Mouse (Mus musculus) myocyte (in vitro differentiated cells): Measurements from ENCODE around the gene Tfap2c.

ENCODE experiments used
- CEBPB ChIP-seq: IDR thresholded peaks from 2 replicates; pipeline ENCODE4 v1.6.1; 2011; ENCODE audit warnings: mild to moderate bottlenecking, moderate library complexity; ENCODE audit not compliant: poor library complexity, insufficient read depth, severe bottlenecking
- E2F4 ChIP-seq: IDR thresholded peaks from one replicate; pipeline ENCODE4 v1.6.1; 2011; ENCODE audit warnings: mild to moderate bottlenecking, control low read depth, moderate library complexity; ENCODE audit not compliant: insufficient read depth
- MAX ChIP-seq: IDR thresholded peaks from one replicate; pipeline ENCODE4 v1.6.1; 2011; ENCODE audit warnings: low read depth, mild to moderate bottlenecking, control low read depth
- MYOD1 ChIP-seq, 3 experiments: IDR thresholded peaks; one replicate each; pipeline ENCODE4 v1.6.1; 2011; ENCODE audit warnings: control low read depth in 2 of 3, low read depth in 2 of 3, mild to moderate bottlenecking in 2 of 3, moderate library complexity in 1 of 3; ENCODE audit not compliant: insufficient read length in 2 of 3, control insufficient read depth in 1 of 3
- MYOG ChIP-seq, 3 experiments: IDR thresholded peaks; one replicate each; pipeline ENCODE4 v1.6.1; 2011; ENCODE audit warnings: control low read depth in 2 of 3, low read depth in 2 of 3, mild to moderate bottlenecking in 2 of 3; ENCODE audit not compliant: insufficient read length in 2 of 3, control insufficient read depth in 1 of 3, insufficient read depth in 1 of 3
- POLR2A ChIP-seq: IDR thresholded peaks from one replicate; pipeline ENCODE4 v1.6.1; 2011; ENCODE audit warnings: low read depth, mild to moderate bottlenecking, control low read depth, moderate library complexity; ENCODE audit not compliant: insufficient read length
- POLR2AphosphoS2 ChIP-seq: IDR thresholded peaks from one replicate; pipeline ENCODE4 v1.6.1; 2011; ENCODE audit warnings: low read depth, control low read depth; ENCODE audit not compliant: insufficient read length
- SRF ChIP-seq: IDR thresholded peaks from one replicate; pipeline ENCODE4 v1.6.1; 2011; ENCODE audit warnings: low read depth; ENCODE audit not compliant: control insufficient read depth, insufficient read length
- TCF12 ChIP-seq: IDR thresholded peaks from one replicate; pipeline ENCODE4 v1.6.1; 2011; ENCODE audit warnings: mild to moderate bottlenecking, control low read depth; ENCODE audit not compliant: poor library complexity, insufficient read depth, severe bottlenecking
- USF1 ChIP-seq: IDR thresholded peaks from one replicate; pipeline ENCODE4 v1.6.1; 2011; ENCODE audit warnings: low read depth, mild to moderate bottlenecking, control low read depth, moderate library complexity

DNA sequence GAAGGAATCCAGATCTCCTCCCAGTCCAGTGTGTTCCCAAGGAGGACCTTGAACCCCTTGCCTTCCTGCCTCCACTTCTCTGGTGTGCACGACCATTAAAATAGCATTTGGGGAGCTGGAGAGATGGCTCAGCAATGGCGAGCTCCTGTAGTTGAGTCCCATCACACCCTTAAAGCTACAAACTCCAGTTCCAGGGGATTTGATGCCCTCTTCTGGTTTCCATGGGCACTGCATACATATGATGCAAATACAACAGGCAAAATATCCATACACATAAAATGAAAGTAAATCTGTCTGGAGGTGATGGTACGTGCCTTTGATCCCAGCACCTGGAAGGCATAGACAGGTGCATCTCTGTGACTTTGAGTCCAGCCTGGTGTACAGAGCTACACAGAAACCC lies 55.2 kb downstream of the Tfap2c start:
- TF ChIP-seq POLR2A (no peak), E2F4 (no peak), USF1 (no peak), MAX (no peak), POLR2AphosphoS2 (no peak), MYOD1 (IDR thresholded peaks at IDR 0.05; ENCODE audit: control insufficient read depth in 1 of 3, insufficient read length in 2 of 3, low read depth in 2 of 3) (no peak), MYOG (IDR thresholded peaks at IDR 0.05; ENCODE audit: control insufficient read depth in 1 of 3, insufficient read depth in 1 of 3, insufficient read length in 2 of 3, low read depth in 2 of 3) (no peak), CEBPB (no peak), TCF12 (no peak), SRF (no peak)
